Mouse (Mus musculus): ENCODE measurements around the gene Rexo4. TPM values are rescaled to one million over a fixed set of nuclear protein-coding genes. Genes with fewer than 3 reads are reported as not detected.

Gene Rexo4
- polyA plus RNA-seq (2014; fragmentation: Illumina TruSeq; extraction: RNeasy Lipid Tissue Mini Kit (QIAGEN cat#74804); ENCODE audit: low replicate concordance) = 56.6 TPM

GRCm38 (mm10) chr2:26963923-26964723 lies at the start of gene Rexo4:
Gene Rexo4, minus strand, starts transcription at chr2:26964386.

GRCm38 (mm10) chr2:27009714-27010244 lies 45.6 kb upstream of the Rexo4 start, which contains the start of gene Cacfd1:
Gene Cacfd1, plus strand, starts transcription at chr2:27009926.

GRCm38 (mm10) chr2:26973116-26973515 lies 8.9 kb upstream of the Rexo4 start, which contains the start of gene Adamts13:
Gene Adamts13, plus strand, starts transcription at chr2:26973416.

GRCm38 (mm10) chr2:26933304-26934055 lies 30.7 kb downstream of the Rexo4 start, which contains the start of the genes Surf4 and Stkld1:
Gene Surf4, minus strand, starts transcription at chr2:26933928.
Gene Stkld1, plus strand, starts transcription at chr2:26934047.

GRCm38 (mm10) chr2:26915927-26916728 lies 48.1 kb downstream of the Rexo4 start, which contains the start of the genes Surf2 and Surf1:
Gene Surf2, plus strand, starts transcription at chr2:26916367.
Gene Surf1, minus strand, starts transcription at chr2:26916530.

GRCm38 (mm10) chr2:26910124-26910993 lies 53.8 kb downstream of the Rexo4 start, which contains the start of the genes Med22 and Rpl7a:
Gene Med22, minus strand, starts transcription at chr2:26910677.
Gene Rpl7a, plus strand, starts transcription at chr2:26910764.

Other genes with a start within 250 kb of the Rexo4 start
- gene Abo, start 99.4 kb downstream of the Rexo4 start, polyA plus RNA-seq (2014; fragmentation: Illumina TruSeq; extraction: RNeasy Lipid Tissue Mini Kit (QIAGEN cat#74804); ENCODE audit: low replicate concordance) = not detected
- 5.5 TPM for gene Surf6, start 61.5 kb downstream of the Rexo4 start, polyA plus RNA-seq (2014; fragmentation: Illumina TruSeq; extraction: RNeasy Lipid Tissue Mini Kit (QIAGEN cat#74804); ENCODE audit: low replicate concordance)
- 5.4 TPM for gene Med22, start 53.7 kb downstream of the Rexo4 start, polyA plus RNA-seq (2014; fragmentation: Illumina TruSeq; extraction: RNeasy Lipid Tissue Mini Kit (QIAGEN cat#74804); ENCODE audit: low replicate concordance)
- gene Rpl7a, start 53.6 kb downstream of the Rexo4 start, polyA plus RNA-seq (2014; fragmentation: Illumina TruSeq; extraction: RNeasy Lipid Tissue Mini Kit (QIAGEN cat#74804); ENCODE audit: low replicate concordance) = 33.3 TPM
- gene Surf2, start 48.0 kb downstream of the Rexo4 start, polyA plus RNA-seq (2014; fragmentation: Illumina TruSeq; extraction: RNeasy Lipid Tissue Mini Kit (QIAGEN cat#74804); ENCODE audit: low replicate concordance) = 3.6 TPM
- gene Surf1, start 47.9 kb downstream of the Rexo4 start, polyA plus RNA-seq (2014; fragmentation: Illumina TruSeq; extraction: RNeasy Lipid Tissue Mini Kit (QIAGEN cat#74804); ENCODE audit: low replicate concordance) = 21.3 TPM
- 186 TPM for gene Surf4, start 30.5 kb downstream of the Rexo4 start, polyA plus RNA-seq (2014; fragmentation: Illumina TruSeq; extraction: RNeasy Lipid Tissue Mini Kit (QIAGEN cat#74804); ENCODE audit: low replicate concordance)
- not detected for gene Stkld1, start 30.3 kb downstream of the Rexo4 start, polyA plus RNA-seq (2014; fragmentation: Illumina TruSeq; extraction: RNeasy Lipid Tissue Mini Kit (QIAGEN cat#74804); ENCODE audit: low replicate concordance)
- not detected for gene Adamts13, start 9.0 kb upstream of the Rexo4 start, polyA plus RNA-seq (2014; fragmentation: Illumina TruSeq; extraction: RNeasy Lipid Tissue Mini Kit (QIAGEN cat#74804); ENCODE audit: low replicate concordance)
- 14.2 TPM for gene Cacfd1, start 45.5 kb upstream of the Rexo4 start, polyA plus RNA-seq (2014; fragmentation: Illumina TruSeq; extraction: RNeasy Lipid Tissue Mini Kit (QIAGEN cat#74804); ENCODE audit: low replicate concordance)
- not detected for gene Slc2a6, start 63.6 kb upstream of the Rexo4 start, polyA plus RNA-seq (2014; fragmentation: Illumina TruSeq; extraction: RNeasy Lipid Tissue Mini Kit (QIAGEN cat#74804); ENCODE audit: low replicate concordance)
- not detected for gene Mymk, start 107.8 kb upstream of the Rexo4 start, polyA plus RNA-seq (2014; fragmentation: Illumina TruSeq; extraction: RNeasy Lipid Tissue Mini Kit (QIAGEN cat#74804); ENCODE audit: low replicate concordance)
- gene Adamtsl2, start 115.0 kb upstream of the Rexo4 start, polyA plus RNA-seq (2014; fragmentation: Illumina TruSeq; extraction: RNeasy Lipid Tissue Mini Kit (QIAGEN cat#74804); ENCODE audit: low replicate concordance) = not detected
- gene Fam163b, start 178.1 kb upstream of the Rexo4 start, polyA plus RNA-seq (2014; fragmentation: Illumina TruSeq; extraction: RNeasy Lipid Tissue Mini Kit (QIAGEN cat#74804); ENCODE audit: low replicate concordance) = not detected
- gene Dbh, start 200.8 kb upstream of the Rexo4 start, polyA plus RNA-seq (2014; fragmentation: Illumina TruSeq; extraction: RNeasy Lipid Tissue Mini Kit (QIAGEN cat#74804); ENCODE audit: low replicate concordance) = not detected

Measured in small intestine, adult 10 weeks (tissue).